Mouse (Mus musculus) left cerebral cortex, adult 9 months (tissue): ENCODE measurements around the gene Pcgf2.
"Not testable (repeated sequence)": the region's sequence is repeated elsewhere in the genome, so short reads cannot be mapped to it uniquely, and the experiment has no call there.

Experiments used
- DNase-seq, 2 experiments: peaks; one replicate each; pipeline ENCODE4 v3.0.0; 2022; ENCODE audit warnings: low spot score in 2 of 2

Pcgf2 gene

DNA sequence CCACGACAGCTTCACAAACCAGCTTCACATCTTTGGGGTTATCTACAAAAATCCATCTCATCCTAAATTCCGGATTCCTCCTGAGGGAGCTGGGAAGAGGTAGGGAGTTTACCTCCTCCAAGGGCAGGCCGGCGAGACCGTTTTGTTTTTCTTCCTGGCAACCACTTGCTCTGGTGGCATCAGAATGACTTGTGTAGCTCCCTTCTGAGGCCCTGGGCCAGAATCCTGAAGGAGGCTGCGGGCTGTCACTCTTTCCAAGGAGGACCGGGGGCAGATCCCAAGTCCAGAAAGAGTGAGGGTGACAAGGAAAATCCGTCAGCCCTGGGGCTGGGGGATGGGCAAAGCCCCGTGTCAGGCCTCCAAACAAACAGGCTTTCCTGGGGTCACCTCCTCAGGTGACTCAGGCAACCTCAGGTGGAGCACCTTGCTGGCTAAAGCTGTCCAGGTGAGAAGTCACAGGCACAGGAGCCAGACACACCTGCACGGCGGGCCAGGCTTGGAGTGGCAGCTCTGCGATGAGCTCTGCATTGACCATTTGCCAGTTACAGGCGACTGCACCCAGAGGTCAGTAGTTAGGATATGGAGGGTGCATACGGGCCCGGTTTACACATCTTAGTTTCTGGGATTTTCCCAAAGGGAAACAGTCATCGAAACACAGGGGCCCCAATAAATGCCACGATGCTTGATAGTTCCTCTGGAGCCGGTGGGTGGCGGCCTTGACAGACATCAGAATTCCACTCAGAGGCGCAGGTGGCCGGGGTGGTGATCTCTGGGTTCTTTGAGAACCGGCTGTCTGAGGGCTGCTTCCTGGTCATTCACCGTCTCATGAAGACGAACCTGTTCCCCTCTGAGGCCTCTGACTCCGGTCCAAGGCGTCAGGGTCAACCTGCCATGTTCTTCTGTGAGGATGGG lies 17.3 kb upstream of the Pcgf2 start:
- DNase-seq = no peak

DNA sequence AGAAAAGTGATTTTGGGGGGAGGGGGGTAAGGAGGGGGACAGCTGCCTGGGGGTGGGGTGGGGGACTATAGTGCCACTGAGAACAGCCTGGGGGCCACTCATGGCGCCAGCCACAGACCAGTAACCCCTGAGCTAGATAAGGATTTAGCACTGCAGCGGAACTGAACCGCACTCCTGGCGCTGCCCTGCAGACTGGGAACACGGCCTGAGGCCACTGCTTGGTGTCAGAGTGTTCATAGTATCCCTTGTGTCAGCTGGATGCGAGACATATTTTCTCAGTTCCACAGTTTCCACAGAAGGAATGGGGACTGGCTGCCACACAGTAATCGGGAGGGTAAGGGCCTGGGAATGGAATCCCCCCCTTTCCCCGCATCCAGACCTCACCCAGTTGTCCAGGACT lies 15.7 kb upstream of the Pcgf2 start:
- DNase-seq = no peak

DNA sequence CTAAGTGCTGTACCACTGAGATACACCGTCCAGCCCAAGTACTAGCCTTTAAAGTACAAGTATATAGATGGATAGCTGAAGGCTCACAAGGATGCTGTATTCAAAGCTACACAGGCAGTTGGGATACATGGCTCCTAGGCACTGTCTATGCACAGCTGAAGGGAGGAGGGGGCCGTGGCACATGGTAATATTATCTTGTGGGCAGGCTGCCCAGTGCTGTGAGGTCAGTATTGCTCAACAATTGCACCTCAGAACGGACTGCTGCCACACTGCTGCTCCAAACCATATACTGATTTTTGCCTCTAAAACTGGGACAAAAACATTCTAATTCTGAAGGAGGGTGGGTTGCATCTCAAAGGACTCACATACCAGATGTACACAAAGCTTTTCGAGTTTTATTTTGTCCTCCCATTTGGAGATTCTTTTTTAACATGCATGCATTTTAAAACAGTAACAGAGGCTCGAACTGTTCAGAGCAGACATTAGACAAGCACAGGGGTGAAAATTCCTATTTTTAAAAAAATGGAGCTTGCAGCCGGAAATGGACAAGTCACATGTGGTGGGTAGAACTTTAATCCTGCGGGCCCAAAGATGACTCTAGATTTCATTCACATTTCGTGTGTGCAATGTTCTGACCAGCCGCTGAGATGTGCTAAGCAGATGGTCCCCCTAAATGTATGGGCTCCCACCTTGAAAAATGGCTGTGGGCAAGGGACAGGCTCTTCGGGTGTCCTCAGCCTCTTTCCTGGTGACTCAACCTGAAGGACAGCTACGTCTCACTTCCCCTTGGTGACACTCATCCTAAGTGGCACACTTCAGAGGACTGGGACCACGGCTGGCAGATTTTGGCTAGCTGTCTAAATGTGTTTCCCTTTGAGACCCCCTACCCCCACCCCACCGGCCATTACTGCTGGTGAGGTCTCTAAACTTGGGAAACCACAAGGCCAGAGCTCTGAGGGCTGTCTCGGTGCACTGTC lies 14.8 kb upstream of the Pcgf2 start:
- DNase-seq = no peak

DNA sequence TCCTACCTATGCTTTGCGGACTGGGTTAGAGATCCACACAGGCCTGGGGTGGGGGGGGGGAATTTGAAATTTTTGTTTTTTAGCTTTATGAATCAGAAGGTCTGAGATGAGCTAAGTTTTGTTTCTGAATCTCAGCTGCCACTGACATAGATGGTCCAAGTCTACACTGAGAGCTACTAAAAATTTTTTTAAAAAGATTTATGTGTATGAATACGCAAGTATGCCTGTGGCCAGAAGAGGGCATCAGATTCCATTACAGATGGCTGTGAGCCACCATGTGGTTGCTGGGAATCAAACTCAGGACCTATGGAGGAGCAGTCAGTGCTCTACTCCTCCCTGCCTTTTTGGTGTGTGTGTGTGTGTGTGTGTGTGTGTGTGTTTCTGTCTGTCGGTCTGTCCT lies 14.1 kb upstream of the Pcgf2 start:
- DNase-seq = no peak

DNA sequence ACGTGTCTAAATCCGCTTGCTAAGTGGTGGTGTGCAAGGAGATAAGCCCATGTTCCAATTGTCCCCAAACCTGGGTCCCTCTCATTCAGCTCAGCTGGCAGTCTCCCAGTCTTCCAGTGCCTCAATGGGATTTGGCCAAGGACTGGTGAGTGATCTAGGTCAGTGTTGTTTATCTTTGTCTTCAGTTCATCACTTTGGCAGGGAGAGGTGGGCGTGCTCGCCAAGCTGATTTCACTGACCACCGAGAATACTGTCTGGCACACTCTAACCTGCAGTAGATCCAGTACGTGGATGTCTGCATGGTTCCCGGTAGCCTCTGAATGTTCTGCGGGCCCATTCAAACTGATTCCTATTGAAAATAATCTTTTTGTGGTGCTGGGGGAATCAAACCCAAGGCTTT lies 13.6 kb upstream of the Pcgf2 start:
- DNase-seq = no peak

DNA sequence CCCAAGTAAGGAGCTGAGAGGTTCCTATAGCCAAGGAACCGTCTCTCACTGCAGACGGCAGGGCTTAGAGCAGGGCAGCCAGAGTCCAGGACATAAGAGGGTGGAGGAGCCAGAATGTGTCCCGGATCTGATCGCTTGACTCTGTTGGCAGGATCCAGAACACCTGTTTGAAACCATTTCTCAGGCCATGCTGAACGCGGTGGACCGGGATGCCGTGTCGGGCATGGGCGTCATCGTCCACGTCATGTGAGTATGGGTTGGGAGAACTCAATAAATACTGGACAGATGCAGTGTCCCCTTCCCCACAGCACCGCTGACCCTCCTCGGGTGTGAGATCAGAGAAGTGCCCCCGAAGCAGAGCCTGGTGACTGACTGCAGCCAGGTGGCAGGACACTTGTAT lies 12.0 kb upstream of the Pcgf2 start:
- no peak for DNase-seq

DNA sequence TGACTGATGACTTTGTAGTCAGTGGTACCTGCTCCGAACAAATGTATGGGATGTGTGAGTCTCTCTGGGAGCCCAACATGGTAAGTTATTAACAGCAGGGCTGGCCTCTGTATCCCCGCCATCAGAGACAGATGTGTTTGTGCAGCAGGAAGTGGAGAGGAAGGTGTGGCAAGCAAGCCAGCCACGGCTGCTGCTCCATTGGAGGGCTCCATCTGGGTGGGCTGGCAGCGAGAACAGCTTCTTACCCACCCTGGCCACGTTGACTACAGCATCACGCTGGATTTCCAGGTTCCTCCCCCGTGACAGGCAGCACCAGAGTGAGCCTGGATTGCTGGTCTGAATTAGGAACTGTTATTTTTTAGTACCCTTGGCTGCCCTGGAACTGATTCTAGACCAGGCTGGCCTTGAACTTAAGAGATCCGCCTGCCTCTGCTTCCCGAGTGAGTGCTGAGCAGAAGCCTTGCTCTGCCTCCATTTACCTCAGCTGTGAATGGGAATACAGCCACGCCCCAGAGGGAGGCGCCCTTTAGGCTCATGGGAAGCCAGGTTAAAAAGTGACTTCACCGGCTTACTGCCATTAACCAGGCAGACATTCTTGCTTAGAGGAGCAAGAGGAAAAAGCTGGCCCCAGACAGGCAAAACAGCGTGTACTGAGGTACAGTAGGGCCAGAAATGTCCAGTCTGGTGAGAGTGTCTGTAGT lies 11.1 kb upstream of the Pcgf2 start:
- no peak for DNase-seq

DNA sequence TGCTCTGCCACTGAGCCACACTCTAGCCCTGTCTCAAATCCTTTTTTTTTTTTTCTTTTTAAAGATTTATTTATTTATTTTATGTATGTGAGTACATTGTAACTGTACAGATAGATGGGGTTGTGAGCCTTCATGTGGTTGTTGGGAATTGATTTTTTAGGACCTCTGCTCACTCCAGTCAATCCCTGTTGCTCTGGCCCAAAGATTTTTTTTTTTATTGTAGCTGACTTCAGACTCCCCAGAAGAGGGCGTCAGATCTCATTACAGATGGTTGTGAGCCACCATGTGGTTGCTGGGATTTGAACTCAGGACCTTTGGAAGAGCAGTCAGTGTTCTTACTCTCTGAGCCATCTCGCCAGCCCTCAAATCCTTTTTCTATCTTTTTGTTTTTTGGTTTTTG lies 9.8 kb upstream of the Pcgf2 start:
- not testable (repeated sequence) for DNase-seq

DNA sequence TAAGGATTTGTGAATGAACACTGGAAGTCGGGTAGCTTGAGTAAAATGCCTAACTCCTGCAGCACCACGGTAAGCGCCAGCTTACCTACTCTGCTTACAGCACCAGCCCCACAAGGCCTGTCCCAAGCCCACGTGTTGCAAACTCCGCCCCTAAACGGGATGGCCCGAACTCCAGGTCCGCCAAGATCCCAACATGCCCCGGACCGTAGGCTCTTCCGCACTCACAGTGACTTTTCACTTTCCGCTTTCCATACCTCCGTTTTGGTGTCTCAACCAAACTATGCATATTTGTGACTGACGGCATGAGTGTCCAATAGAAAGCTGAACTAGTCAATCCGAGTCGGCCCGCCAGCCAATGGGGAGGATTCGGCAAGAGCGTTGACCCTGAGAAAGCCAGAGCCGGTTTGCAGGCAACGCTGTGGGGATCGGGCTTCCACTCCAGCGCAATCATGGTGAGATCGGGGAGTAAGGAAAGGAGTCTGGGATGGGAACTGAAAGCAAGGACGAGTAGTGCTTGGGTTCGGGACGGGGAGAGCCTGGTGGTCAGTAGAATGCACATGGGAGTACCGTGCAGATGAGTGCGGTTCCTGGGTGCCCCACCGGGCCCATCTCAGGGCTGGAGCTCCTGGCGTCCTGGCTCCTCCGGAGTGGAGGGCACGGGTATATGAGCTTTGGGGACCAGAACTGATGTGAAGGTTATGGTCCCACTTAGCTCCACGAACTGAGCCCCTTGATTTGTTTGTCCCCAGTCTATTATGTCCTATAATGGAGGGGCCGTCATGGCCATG lies 2.9 kb upstream of the Pcgf2 start, which contains the start of gene Psmb3:
Psmb3 (plus strand) TSS at position 361 of the 788 bp plus-strand sequence.
- peak; percentile 99 to 100 for DNase-seq

DNA sequence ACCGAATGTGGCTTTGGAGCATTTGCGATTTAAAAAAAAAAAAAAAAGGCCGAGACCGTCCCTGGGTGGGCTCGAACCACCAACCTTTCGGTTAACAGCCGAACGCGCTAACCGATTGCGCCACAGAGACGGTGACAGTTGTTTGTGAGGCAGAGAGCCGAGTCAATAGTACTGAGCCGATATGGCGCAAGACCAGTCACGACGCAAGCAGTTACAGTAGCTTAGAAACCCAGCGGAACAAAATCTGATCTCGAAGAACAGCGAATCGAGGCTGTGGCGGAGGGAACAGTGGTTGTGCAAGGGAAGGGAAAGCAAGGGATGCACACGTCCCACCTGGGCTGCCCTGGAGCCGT lies 2.1 kb upstream of the Pcgf2 start:
- DNase-seq = peak; percentile 70 to 92

DNA sequence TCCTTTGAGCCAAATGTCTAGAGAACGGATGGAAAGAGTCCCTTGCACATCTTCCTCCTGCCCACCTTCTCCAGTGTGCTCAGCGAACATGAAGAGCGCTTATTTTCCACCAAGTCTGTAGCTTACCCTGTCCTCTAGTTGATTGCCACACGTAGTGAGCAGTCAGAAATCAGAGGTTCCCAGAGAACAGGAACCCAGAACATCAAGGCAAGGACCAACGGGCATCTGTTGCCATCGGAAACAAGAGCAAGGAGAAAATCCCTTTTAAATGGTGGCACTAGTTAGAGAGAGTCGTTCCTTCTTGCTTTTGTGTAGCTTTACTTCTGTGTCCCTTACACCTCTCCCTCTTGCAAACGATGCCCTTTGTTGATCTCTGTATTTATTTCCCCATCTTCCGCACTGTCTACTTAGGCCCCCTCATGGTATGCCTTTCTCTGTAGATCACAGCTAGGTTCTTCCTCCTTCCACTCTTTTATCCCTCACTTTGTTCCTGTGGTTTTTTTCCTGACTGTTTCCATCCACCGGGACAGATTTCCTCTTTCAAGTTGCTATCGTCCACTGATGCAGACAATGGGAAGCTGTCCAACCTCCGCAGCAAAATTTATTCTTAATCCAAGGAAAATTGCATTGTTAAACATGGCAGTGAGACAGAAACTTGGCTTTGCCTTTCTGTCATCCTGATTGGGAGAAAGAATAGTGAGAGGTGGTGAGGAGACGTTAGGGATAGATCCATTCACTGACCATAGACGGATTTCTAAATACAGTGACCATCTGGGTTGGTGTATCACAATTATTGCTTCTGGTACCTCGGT lies 1.5 kb upstream of the Pcgf2 start:
- DNase-seq = no peak

DNA sequence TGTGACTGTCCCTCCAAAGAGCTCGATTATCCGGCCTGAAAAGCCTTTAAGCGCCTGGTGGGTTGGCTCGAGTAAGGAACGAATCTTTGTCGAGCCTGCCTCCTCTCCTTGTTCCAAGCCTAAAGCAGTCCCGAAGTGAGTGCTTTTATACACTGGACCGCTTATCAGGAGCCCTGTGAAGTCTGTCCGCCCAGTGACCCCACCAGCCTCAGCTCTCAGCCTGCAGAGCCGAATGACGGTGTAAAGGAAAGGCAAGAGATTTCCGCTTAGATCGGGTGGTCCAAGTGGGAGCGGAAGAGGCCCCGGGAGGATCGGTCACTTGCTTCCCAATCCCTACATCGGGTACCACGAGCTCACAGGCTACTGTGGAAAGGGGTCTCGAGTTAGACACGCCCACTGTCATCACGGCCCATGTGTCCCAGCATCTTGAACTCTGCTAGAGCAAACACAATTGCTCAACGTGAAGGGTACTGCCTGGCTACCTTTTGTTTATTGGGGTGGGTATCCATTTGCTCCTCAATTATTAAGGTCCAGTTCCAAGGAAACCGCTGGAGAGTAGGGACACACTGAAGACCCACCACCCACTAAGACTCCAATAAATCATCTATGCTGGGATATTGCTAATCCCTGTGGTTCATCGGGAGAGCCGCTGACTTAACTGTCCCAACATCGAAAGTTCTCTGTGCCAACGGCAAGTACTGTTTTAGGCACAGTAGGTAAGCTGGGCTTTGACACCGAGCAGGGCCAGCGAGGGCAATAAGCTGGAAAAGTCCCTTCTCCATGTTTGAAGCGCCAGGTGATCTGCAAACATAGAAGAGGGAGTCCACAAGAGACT lies 666 bp upstream of the Pcgf2 start:
- no peak for DNase-seq

DNA sequence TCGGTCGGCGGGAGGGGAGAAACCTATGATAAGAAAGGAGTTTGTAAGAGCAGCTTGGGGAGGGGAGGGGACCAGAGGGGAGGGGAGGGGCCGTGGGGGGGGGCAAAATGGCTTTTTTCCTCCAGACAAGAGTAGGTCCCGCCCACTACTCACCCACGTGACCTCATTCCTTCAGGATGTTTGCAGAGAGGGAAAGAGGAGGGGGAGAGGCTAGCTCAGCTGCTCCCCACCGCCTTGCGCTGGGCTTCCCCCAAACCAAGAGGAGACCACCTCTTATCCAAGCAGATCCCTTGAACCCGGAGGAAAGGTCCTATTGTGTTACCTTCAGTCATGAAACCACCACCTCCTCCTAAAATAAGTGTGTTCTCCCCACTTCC lies 683 bp downstream of the Pcgf2 start:
- peak; percentile 74 to 86 for DNase-seq

DNA sequence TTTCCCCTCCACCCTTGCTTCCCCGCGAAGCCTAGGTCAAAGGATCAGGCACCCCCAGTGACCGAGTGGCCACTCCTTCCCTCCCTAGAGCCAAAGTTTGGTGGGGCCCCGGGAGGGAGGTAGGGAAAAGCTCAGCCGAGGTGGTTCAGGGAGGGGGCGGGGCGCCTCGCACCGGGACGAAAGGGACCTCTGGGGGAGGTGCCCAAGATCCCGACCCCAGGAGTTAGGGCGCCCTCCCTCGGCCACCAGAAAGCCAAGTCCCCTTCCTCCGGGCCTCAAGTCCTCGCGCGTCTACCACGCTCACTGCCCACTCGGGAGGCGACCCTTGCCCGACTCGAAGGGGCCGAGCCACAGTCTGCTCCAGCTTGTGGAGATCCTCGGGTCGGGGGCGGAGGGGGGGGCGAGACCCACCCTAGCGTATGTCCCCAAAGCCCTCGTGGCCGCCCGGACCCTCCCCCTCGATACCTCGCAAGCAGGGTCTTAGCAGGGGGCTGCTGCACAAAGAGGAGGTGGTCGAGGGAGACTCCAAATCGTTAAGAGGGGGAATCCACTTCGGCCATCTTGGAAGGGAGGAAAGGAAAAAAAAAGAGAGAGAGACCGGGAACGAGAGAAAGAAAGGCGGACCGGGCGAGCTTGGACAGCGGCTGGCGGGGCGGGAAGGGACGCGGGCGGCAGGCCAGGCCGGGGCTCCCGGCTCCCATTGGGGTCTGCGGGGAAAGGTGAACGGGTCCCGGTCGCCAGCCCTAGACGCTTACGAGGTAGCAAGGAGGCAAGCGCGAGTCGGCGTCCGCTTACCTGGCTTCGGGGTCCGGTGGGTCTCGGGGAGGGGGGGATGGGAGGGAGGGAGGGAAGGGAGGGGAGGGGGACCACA lies 1.3 kb downstream of the Pcgf2 start:
- DNase-seq = no peak

DNA sequence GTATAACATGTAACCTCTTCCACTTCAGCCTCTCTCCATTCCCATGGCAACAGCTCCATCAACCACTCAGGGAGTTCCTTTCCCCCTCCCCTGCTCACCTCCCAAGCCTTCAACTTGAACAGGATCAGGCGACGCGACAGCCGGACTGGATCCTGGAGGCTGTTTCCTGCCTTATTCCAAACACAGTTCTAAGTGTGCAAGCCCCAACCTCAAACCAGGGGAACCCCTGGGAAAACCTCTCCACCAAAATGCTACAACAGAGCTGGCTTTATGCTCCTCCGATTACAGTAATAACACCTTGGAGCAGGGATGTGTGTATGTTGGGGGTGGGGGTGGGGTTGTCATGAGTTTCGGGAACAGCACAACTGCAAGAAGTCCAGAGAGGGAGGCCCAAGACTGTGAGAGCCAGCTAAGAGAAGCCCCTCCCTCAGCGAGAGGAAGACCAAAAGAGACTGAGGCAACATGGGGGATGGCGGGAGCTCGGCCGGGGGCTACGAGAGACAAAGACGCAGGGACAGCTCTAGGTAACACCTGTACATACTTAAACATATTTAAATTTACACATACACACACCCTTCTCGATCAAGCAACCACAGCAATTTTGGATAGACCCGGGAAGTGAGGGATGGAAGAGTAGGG lies 2.3 kb downstream of the Pcgf2 start:
- no peak for DNase-seq

DNA sequence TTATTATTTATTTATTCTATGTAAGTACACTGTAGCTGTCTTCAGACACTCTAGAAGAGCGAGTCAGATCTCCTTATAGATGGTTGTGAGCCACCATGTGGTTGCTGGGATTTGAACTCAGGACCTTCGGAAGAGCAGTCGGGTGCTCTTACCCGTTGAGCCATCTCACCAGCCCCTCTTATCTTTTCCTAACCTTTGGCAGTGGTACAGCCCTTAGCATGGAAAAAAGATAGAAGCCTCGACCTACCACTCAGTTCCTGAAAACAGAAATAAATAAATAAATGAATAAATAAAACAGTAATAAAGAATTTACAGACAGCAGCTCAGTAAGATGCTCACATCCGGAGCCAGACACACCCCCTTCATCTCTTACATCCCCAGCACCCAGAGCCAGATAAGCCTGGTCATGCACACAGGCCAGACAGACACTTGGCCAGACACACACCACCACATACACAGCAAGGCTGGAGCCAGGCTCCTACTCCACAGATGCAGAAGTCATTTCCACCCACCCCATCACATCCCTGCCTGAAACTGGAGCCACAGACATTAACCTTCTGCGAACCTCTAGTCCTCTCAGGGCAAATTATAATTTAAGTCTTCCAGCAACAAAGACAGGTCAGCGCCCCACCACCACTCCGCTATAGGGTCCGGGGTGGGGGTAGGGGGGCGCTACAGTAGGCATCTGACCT lies 3.0 kb downstream of the Pcgf2 start:
- no peak for DNase-seq

DNA sequence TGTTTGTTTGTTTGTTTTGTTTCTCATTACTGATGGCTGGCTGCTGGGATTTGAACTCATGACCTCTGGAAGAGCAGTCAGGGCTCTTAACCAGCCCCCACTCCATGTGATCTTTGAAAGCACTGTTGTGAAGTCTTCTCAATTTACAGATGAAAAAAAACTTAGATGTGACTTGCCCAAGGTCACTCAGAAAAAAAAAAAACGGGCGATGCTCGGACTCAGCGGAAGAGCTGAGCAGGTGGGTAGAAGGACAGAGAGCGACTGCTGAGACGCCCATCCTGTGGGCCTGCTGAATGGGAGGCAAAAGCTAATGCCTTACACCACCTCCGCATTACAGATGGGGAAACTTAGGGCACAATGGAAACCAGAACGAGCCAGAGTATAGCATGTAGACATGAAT lies 3.6 kb downstream of the Pcgf2 start:
- no peak for DNase-seq
